In the genomic region with DNA sequence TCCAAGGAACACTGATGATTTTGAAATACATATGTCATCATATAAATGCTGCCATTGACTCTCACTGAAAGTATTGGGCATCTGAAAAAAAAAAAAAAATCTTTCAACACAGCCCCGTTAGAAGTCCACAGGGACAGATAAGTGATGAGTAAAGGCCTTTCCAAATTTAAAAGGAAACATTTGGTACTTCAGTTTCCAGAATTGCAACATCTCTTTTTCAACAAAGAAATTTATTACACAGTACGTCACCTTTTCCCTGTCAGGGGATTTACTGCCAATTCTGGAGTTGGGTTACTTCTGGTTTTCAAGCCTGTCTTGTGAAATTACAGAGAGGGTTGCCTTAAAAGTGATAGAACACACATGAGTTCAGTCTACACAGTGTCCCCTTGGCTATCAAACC, we compare ENCODE assay signal across 13 mouse cellular contexts.
DNase-seq lines count a peak whose midpoint lies in the region; ATAC-seq and TF ChIP-seq lines count a peak whose summit lies in the region.
"Had no signal": no experiment of that assay in that cellular context is flagged by ENCODE, and none has a peak within 500 bp of the region (broad histone marks: within the 10 kb centered on the region; RNA-seq: fewer than 3 reads in every experiment).

No protein-coding gene starts in this region.

- no peaks in the 10 kb centered on the region for H3K4me1 ChIP-seq in limb, embryonic 14.5 days (ENCODE audit: control insufficient read depth, insufficient read depth, low read length)
- no peaks in the 10 kb centered on the region for H3K4me1 ChIP-seq in limb, embryonic 10.5 days
- H3K4me1 ChIP-seq in embryonic fibroblast, embryonic 13.5 days (ENCODE audit: control insufficient read depth, insufficient read depth, low read length): peaks cover 5% of the 10 kb centered on the region; the same call in 1 of the 2 replicates
- H3K4me1 ChIP-seq: heart, embryonic 15.5 days; midbrain, embryonic 15.5 days; neural tube, embryonic 15.5 days had no signal

- DNase-seq in adrenal gland, postnatal 14 days: peak; percentile 12
- DNase-seq in adrenal gland, postnatal 25 days: no peak
- DNase-seq in limb, embryonic 14.5 days (ENCODE audit: low spot score): peak; percentile 7
- DNase-seq in limb, embryonic 10.5 days (ENCODE audit: low spot score): no peak
- no peak for DNase-seq in testis, postnatal 10 days (ENCODE audit: low spot score)
- DNase-seq in layer of hippocampus, adult 2 months (ENCODE audit: low spot score in 2 of 2): no peak
- DNase-seq: embryo, embryonic 11 days had no signal

- 31% methylated on average over 2 of the region's 2 CpGs for WGBS in limb, embryonic 14.5 days
- WGBS in limb, embryonic 10.5 days: 75% methylated on average over 2 of the region's 2 CpGs

- no peak for TF ChIP-seq POLR2A in limb, embryonic 14.5 days (IDR thresholded peaks at IDR 0.05; ENCODE audit: borderline replicate concordance, extremely low read depth, insufficient read depth, insufficient read length)
- TF ChIP-seq POLR2A in embryonic fibroblast, embryonic 13.5 days (IDR thresholded peaks at IDR 0.05; ENCODE audit: low read depth, low read length): no peak

- no peak for TF ChIP-seq CTCF in embryonic fibroblast, embryonic 13.5 days (IDR thresholded peaks at IDR 0.05; ENCODE audit: borderline replicate concordance, insufficient read depth, low read length)
- no peak for TF ChIP-seq CTCF in layer of hippocampus, adult 2 months (conservative IDR thresholded peaks at IDR 0.05)

- no peak overlapping the region for H3K4me2 ChIP-seq in limb, embryonic 14.5 days (replicated peaks; ENCODE audit: low read depth, low read length, severe bottlenecking)
- H3K4me2 ChIP-seq: heart, embryonic 15.5 days; midbrain, embryonic 15.5 days; neural tube, embryonic 15.5 days had no signal

- H3K27me3 ChIP-seq in limb, embryonic 14.5 days (ENCODE audit: control insufficient read depth, insufficient read depth, low read length): no peaks in the 10 kb centered on the region
- no peaks in the 10 kb centered on the region for H3K27me3 ChIP-seq in limb, embryonic 10.5 days (ENCODE audit: low read depth, poor library complexity, severe bottlenecking)
- H3K27me3 ChIP-seq: heart, embryonic 15.5 days; midbrain, embryonic 15.5 days; neural tube, embryonic 15.5 days had no signal

- no peaks in the 10 kb centered on the region for H3K9me3 ChIP-seq in limb, embryonic 14.5 days (ENCODE audit: control insufficient read depth, low read length)
- no peaks in the 10 kb centered on the region for H3K9me3 ChIP-seq in limb, embryonic 10.5 days (replicated peaks)
- H3K9me3 ChIP-seq: heart, embryonic 15.5 days; midbrain, embryonic 15.5 days; neural tube, embryonic 15.5 days had no signal

- no peak overlapping the region for H3K4me3 ChIP-seq in limb, embryonic 14.5 days (replicated peaks; ENCODE audit: low read length)
- no peak overlapping the region for H3K4me3 ChIP-seq in limb, embryonic 10.5 days
- H3K4me3 ChIP-seq in embryonic fibroblast, embryonic 13.5 days (ENCODE audit: insufficient read depth, low read length): no peak overlapping the region
- H3K4me3 ChIP-seq in layer of hippocampus, adult 2 months: no peak overlapping the region
- H3K4me3 ChIP-seq: heart, embryonic 15.5 days; midbrain, embryonic 15.5 days; neural tube, embryonic 15.5 days had no signal

- ATAC-seq in limb, embryonic 14.5 days (ENCODE audit: low FRiP score, low read depth): no peak
- peak; percentile 87 for ATAC-seq in megakaryocyte progenitor cell, adult 5-6 weeks (replicated peaks; ENCODE audit: poor library complexity)
- ATAC-seq: hindbrain, postnatal 0 days; midbrain, embryonic 15.5 days had no signal

- H3K9ac ChIP-seq in limb, embryonic 14.5 days (ENCODE audit: low read depth, low read length, severe bottlenecking): no peak overlapping the region
- H3K9ac ChIP-seq: heart, embryonic 15.5 days; midbrain, embryonic 15.5 days; neural tube, embryonic 15.5 days had no signal

- no peaks in the 10 kb centered on the region for H3K36me3 ChIP-seq in limb, embryonic 14.5 days (ENCODE audit: control insufficient read depth, insufficient read depth, low read length)
- H3K36me3 ChIP-seq in limb, embryonic 10.5 days: no peaks in the 10 kb centered on the region
- H3K36me3 ChIP-seq: heart, embryonic 15.5 days; midbrain, embryonic 15.5 days; neural tube, embryonic 15.5 days had no signal

- H3K27ac ChIP-seq in limb, embryonic 14.5 days (replicated peaks; ENCODE audit: low read depth, low read length): no peak overlapping the region
- no peak overlapping the region for H3K27ac ChIP-seq in limb, embryonic 10.5 days
- peak overlapping the region; percentile 71; the same call in 1 of the 2 replicates for H3K27ac ChIP-seq in embryonic fibroblast, embryonic 13.5 days (ENCODE audit: insufficient read depth, low read length)
- H3K27ac ChIP-seq in layer of hippocampus, adult 2 months: no peak overlapping the region
- H3K27ac ChIP-seq: heart, embryonic 15.5 days; hindbrain, postnatal 0 days; midbrain, embryonic 15.5 days; neural tube, embryonic 15.5 days had no signal

Comparison
In these comparisons a context has a peak if more than half of its experiments do, and no peak if none do; other contexts are left out.
1. DNase-seq: peak in adrenal gland, postnatal 14 days (single experiment) and limb, embryonic 14.5 days (single experiment); none in adrenal gland, postnatal 25 days (single experiment), limb, embryonic 10.5 days (single experiment), testis, postnatal 10 days (single experiment) and layer of hippocampus, adult 2 months (0 of 2).